Mouse (Mus musculus) heart, embryonic 12.5 days (tissue): ENCODE measurements around the gene Grap2. TPM values are rescaled to one million over a fixed set of nuclear protein-coding genes. Genes with fewer than 3 reads are reported as not detected.
A peak's percentile ranks its signal among the peaks of the same experiment; 100 is the strongest.
"Not testable (repeated sequence)": the region's sequence is repeated elsewhere in the genome, so short reads cannot be mapped to it uniquely, and the experiment has no call there.

Experiments
- ATAC-seq: fragments of 200-750 bp; cut with Nextera tagmentation; 2 replicates; pipeline ENCODE4 v1.8.0; 2017; ENCODE audit warnings: moderate TSS enrichment, moderate library complexity; ENCODE audit not compliant: insufficient number of reproducible peaks, low FRiP score
- H3K27ac ChIP-seq: fragments of 300-500 bp; sonication (generic); 2 replicates; pipeline ENCODE4 v1.5.1; 2016; ENCODE audit warnings: mild to moderate bottlenecking, moderate library complexity; ENCODE audit not compliant: poor library complexity, severe bottlenecking
- H3K27me3 ChIP-seq: fragments of 300-500 bp; sonication (generic); replicated peaks from 2 replicates; pipeline ENCODE4 v1.6.1; 2016; ENCODE audit warnings: mild to moderate bottlenecking, moderate library complexity
- H3K36me3 ChIP-seq: fragments of 300-500 bp; sonication (generic); 2 replicates; pipeline ENCODE4 v1.6.1; 2016; ENCODE audit warnings: mild to moderate bottlenecking, moderate library complexity
- H3K4me1 ChIP-seq: fragments of 300-500 bp; sonication (generic); replicated peaks from 2 replicates; pipeline ENCODE4 v1.6.1; 2016; ENCODE audit warnings: mild to moderate bottlenecking
- H3K4me2 ChIP-seq: fragments of 300-500 bp; sonication (generic); 2 replicates; pipeline ENCODE4 v1.6.1; 2016; ENCODE audit warnings: mild to moderate bottlenecking, moderate library complexity
- H3K4me3 ChIP-seq: fragments of 300-500 bp; sonication (generic); 2 replicates; pipeline ENCODE4 v1.5.1; 2016; ENCODE audit warnings: mild to moderate bottlenecking
- H3K9ac ChIP-seq: fragments of 300-500 bp; sonication (generic); 2 replicates; pipeline ENCODE4 v1.6.1; 2016; ENCODE audit warnings: mild to moderate bottlenecking, moderate library complexity
- H3K9me3 ChIP-seq: fragments of 300-500 bp; sonication (generic); replicated peaks from 2 replicates; pipeline ENCODE4 v1.6.1; 2016; ENCODE audit warnings: mild to moderate bottlenecking, moderate library complexity
- WGBS: fragments of 180-500 bp; shearing (Covaris S2); methylation state at CpG from one replicate; pipeline ENCODE4 v1.1.7; 2016; 5-methylcytosine and 5-hydroxymethylcytosine counted together
- polyA plus RNA-seq: library from polyadenylated mRNA; unstranded; fragments of >200 nt; fragmentation: Nextera tagmentation; extraction: Ambion mirVana; gene quantifications from 2 replicates; pipeline ENCODE4 v1.2.1, GENCODE M21; 2016

Gene Grap2
- polyA plus RNA-seq, 1 experiment from 2014 or later = 11.2 TPM

DNA sequence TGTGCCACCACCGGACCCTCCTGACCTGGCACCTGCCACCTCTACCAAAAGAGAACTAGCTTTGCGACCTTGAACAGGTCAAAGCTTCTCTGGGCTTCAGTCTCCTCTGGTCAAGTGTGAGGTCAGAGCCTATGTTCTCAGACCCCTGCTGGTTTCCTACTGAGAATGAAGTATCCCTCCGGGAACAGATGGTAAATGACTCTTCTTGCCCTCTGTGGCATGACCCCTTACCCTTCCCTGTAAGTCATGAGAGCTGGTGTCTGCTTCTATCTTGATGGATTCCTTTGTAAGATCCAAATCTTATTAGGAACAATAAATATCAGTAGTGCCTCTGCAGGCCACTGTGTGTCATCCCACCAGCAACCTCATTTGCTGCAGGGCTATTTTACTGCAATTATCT lies 6.7 kb downstream of the Grap2 start:
- 56% methylated on average over 3 of the region's 3 CpGs for WGBS
- no peak for ATAC-seq
- Histone ChIP-seq H3K27me3 (peaks cover 72% of the 10 kb centered on the region), H3K4me1 (0 out of 2 replicates have a peak, but pooled peaks cover 10% of the 10 kb centered on the region), H3K9ac (no peak overlapping the region), H3K9me3 (no peaks in the 10 kb centered on the region), H3K27ac (no peak overlapping the region), H3K4me2 (no peak overlapping the region), H3K36me3 (no peaks in the 10 kb centered on the region), H3K4me3 (no peak overlapping the region)

DNA sequence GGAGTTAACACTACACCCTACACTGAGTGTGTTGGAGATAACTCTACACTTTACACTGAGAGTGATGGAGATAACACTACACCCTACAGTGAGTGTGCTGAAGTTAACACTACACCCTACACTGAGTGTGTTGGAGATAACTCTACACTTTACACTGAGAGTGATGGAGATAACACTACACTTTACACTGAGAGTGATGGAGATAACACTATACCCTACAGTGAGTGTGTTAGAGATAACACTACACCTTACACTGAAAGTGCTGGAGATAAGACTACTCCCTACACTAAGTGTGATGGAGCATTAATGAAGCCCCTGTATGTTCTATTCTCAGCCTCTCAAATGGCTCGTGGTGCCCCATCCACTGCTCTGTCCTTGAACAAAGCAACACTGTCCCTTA lies 8.2 kb downstream of the Grap2 start:
- H3K27me3 ChIP-seq = peaks cover 76% of the 10 kb centered on the region
- H3K36me3 ChIP-seq, H3K4me2 ChIP-seq, ATAC-seq, H3K27ac ChIP-seq, H3K4me3 ChIP-seq, H3K9ac ChIP-seq, H3K9me3 ChIP-seq: not testable (repeated sequence)
- WGBS = 68% methylated on average over 1 of the region's 1 CpGs
- H3K4me1 ChIP-seq = 0 out of 2 replicates have a peak, but pooled peaks cover 10% of the 10 kb centered on the region

DNA sequence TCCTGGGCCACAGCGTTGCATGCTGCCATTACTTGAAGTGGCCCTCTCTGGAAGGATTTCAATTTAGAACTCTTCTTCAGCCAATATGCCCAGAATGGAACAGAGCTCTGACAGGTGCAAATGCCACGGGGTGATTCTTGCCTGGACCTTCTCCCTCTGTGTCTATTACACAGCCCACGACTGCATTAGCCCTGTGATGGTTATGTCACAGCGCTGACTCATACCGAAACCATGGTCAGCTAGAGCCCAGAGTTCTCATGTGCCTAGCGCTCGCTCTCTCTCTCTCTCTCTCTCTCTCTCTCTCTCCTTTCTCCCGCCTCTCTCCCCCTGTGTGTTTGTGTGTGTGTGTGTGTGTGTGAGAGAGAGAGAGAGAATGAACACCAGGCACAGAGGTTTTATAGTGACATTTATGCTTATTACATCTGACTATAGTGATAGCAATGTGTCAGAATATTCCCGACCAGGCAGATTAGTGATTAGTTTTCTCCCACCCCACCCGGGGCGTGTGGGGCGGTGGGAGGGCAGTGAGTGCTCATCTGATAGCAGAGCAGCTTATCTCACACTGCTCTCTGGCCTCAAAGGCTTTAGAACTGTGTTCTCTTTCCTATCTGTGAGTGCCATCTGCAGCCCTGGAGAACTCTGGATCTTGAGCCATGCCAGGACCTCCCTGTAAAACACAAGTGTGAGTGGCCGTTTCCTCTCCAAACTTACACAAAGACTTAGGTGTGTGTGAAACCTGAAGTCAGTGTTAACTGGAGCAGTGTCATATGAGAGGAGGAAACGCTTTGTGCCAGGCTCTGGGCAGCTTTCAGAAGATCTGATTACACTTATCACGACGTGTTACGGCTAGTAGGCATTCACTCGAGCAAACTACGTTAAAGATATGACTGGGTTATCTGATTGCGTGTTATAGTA lies 10.4 kb downstream of the Grap2 start:
- no peak overlapping the region for H3K4me3 ChIP-seq
- WGBS = 43% methylated on average over 20 of the region's 20 CpGs
- 0 out of 2 replicates have a peak, but pooled peaks cover 7% of the 10 kb centered on the region for H3K4me1 ChIP-seq
- H3K36me3 ChIP-seq = no peaks in the 10 kb centered on the region
- no peaks in the 10 kb centered on the region for H3K9me3 ChIP-seq
- no peak overlapping the region for H3K9ac ChIP-seq
- peak overlapping the region; percentile 1 for H3K4me2 ChIP-seq
- H3K27me3 ChIP-seq = peaks cover 63% of the 10 kb centered on the region
- peak; percentile 42; the same call in 1 of the 2 replicates for ATAC-seq
- H3K27ac ChIP-seq = no peak overlapping the region

DNA sequence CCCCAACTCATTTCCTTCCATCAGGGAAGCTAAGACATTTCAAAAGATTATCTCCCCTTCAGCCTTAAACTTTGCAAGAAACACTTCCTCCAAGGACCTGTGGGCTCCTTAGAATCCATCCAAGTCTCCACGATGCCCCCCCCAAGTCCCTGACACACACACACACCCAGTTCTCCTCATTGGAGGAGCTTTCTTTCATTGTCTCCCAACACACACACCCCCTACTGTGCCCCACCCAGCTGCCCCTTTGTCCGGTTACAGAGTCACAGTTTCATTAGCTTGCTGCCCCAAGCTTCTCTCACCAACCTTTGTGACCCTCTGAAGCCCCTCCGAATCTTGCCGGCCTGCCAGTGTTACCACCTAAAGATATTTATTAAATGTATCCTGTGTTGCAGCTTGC lies 13.9 kb downstream of the Grap2 start:
- H3K27me3 ChIP-seq = peaks cover 40% of the 10 kb centered on the region
- no peaks in the 10 kb centered on the region for H3K36me3 ChIP-seq
- no peaks in the 10 kb centered on the region for H3K9me3 ChIP-seq
- 0 out of 2 replicates have a peak, but pooled peaks cover 7% of the 10 kb centered on the region for H3K4me1 ChIP-seq
- WGBS = 51% methylated on average over 4 of the region's 4 CpGs
- H3K4me3 ChIP-seq = no peak overlapping the region
- no peak overlapping the region for H3K4me2 ChIP-seq
- no peak for ATAC-seq
- H3K27ac ChIP-seq = no peak overlapping the region
- H3K9ac ChIP-seq = no peak overlapping the region

DNA sequence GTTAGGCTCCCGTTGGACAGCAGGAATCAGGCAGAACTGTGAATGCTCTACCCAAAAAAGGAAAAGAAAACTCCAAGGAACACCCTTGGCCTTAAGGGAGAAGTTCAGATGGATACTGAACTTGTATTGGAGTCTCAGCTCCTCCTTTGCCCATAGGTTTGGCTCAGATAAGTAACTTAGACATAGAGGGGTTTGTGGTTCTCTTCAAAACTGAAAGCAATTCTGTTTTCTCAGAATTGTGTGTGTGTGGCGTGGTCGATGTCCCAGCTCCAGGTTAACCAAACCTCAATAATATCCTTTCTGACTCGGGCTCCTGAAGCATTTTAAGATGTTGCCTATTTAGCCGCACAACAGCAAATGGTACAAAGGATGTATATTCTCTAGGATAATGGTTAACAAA lies 18.2 kb downstream of the Grap2 start:
- no peak overlapping the region for H3K4me3 ChIP-seq
- WGBS = 83% methylated on average over 5 of the region's 5 CpGs
- H3K9me3 ChIP-seq = no peaks in the 10 kb centered on the region
- peaks cover 10% of the 10 kb centered on the region for H3K27me3 ChIP-seq
- no peak overlapping the region for H3K27ac ChIP-seq
- ATAC-seq = no peak
- H3K36me3 ChIP-seq = no peaks in the 10 kb centered on the region
- no peak overlapping the region for H3K9ac ChIP-seq
- peaks cover 6% of the 10 kb centered on the region for H3K4me1 ChIP-seq
- no peak overlapping the region for H3K4me2 ChIP-seq

DNA sequence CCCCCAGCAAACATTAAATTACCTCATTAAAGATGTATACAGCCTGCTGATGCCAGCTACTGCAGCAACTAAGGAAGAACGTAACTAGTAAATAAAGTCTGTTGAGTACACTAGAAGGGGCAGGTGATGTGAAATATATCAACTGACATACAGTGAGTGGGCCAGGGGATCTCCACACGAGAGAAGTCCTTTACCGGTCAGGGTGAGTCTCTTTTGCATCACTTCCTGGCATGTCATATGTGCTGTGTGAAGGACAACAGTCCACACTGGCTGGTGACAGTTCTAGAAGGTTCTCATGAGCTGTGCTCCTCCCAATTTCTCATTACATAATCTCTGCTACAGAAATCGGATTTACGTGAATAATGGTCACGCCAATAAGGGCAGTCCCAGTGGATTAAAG lies 20.3 kb downstream of the Grap2 start:
- Histone ChIP-seq H3K4me2 (no peak overlapping the region), H3K9me3 (no peaks in the 10 kb centered on the region), H3K36me3 (no peaks in the 10 kb centered on the region), H3K27me3 (peaks cover 3% of the 10 kb centered on the region), H3K4me1 (peaks cover 6% of the 10 kb centered on the region), H3K27ac (no peak overlapping the region), H3K9ac (no peak overlapping the region), H3K4me3 (no peak overlapping the region)
- ATAC-seq = no peak
- 79% methylated on average over 6 of the region's 6 CpGs for WGBS

DNA sequence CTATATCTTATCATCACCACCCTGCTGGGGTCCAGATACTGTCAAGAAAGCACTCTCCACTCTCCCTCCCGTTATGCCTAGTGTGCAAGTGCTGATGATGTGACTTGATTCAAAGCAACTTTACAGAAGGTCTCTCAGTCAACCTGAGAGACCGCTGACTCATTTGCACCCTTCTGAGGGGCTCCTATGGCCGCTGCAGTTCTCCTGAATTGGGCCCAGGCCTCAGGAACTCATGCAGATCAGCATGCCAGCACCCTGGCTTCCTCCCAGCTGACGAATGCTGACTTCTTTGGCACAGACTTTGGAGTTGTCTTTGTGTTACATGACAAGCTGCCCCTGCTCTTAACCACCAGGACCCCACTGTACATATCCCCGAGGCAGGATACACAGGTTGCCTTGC lies 21.5 kb downstream of the Grap2 start:
- no peaks in the 10 kb centered on the region for H3K9me3 ChIP-seq
- H3K4me3 ChIP-seq = no peak overlapping the region
- H3K9ac ChIP-seq = no peak overlapping the region
- H3K27ac ChIP-seq = no peak overlapping the region
- WGBS = 39% methylated on average over 5 of the region's 5 CpGs
- peaks cover 3% of the 10 kb centered on the region for H3K27me3 ChIP-seq
- peaks cover 10% of the 10 kb centered on the region for H3K4me1 ChIP-seq
- H3K36me3 ChIP-seq = no peaks in the 10 kb centered on the region
- no peak for ATAC-seq
- H3K4me2 ChIP-seq = no peak overlapping the region

DNA sequence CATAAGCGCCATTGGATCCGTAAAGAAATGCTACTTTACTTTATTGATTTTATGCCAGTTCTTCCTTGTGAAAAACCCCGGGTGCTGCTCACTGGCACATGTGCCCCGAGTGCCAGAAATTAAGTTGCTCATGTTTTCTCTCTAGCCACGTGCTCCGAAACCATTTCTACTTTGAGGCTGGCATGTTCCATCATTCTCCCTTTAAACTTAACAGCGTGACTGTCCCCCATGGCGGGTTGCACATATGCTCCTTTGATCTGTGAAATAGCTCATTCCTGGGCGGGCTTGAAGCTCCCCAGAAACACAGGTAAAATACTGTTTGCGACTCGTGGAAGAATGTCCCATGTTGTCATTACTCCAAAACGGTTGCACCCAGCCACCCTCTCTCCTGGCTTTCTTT lies 26.4 kb downstream of the Grap2 start:
- Histone ChIP-seq H3K9me3 (no peaks in the 10 kb centered on the region), H3K27ac (no peak overlapping the region), H3K9ac (no peak overlapping the region), H3K4me3 (no peak overlapping the region), H3K4me1 (peaks cover 25% of the 10 kb centered on the region), H3K4me2 (peak overlapping the region; percentile 53), H3K27me3 (no peaks in the 10 kb centered on the region), H3K36me3 (no peaks in the 10 kb centered on the region)
- WGBS = 72% methylated on average over 12 of the region's 12 CpGs
- ATAC-seq = no peak

DNA sequence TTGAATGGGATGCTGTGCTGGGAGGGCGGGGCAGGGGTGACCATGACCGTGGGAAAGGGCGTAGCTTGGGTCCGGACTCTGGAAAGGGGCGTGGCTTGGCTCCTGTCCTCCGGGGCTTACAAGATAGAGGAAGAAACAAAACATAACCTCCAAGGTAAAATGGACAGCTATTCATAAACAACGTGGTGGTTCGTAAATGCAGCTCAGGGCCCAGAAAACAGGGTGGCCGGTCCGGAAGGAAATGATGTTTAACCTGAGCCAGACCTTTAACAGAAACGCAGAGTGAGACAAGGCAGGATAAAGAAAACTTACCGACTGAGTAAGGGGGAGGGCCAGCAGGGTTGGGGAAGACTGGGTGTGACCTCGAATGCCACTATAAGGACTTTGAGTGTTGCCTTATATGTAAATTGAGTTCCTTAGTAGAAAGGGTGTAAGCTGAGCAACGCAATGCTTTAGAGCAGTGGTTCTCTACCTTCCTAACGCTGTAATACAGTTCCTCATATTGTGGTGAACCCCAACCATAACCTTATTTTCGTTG lies 26.9 kb downstream of the Grap2 start:
- Histone ChIP-seq H3K4me1 (peaks cover 21% of the 10 kb centered on the region), H3K4me2 (peak overlapping the region; percentile 53), H3K27me3 (no peaks in the 10 kb centered on the region), H3K4me3 (peak overlapping the region; percentile 17), H3K9me3 (no peaks in the 10 kb centered on the region), H3K27ac (no peak overlapping the region), H3K36me3 (no peaks in the 10 kb centered on the region), H3K9ac (peak overlapping the region; percentile 28; the same call in 1 of the 2 replicates)
- ATAC-seq = peak; percentile 95
- 32% methylated on average over 16 of the region's 16 CpGs for WGBS

DNA sequence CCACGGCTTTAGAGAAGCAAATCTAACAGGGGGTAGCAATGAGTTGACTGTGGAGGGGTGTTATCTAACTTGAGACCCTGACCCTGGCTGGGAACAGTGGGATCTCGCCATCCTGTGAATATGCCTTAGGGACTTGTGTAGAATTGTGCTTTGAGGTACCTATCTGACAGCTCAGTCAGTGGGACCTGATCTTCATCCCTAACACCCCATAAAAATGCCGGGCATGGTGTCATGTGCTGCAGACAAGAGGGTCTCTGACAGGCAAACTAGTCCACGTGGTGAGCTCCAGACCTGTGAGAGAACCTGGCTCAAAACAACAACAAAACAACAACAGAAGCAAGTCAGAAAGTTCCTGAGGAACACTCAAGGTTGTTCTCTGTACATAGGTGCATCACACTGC lies 27.4 kb downstream of the Grap2 start:
- no peaks in the 10 kb centered on the region for H3K9me3 ChIP-seq

DNA sequence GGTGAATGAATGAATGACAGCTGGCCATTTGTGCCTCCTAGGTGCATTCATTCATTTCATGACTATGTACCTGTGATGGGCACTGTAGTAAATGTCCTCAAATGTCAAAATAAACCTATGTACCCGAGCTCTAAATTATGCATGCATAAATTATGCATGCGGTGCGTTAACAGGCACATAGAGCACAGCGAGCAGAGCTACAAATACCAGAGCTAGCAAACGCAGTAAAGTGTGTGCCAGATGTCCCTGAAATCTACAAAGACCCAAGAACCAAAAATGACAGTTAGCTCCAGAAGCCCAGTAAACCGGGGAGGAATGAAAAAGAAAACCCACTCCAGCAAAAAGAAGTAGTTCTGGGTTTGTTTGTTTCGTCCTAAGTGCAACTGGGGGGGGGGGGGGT lies 29.1 kb downstream of the Grap2 start:
- no peak overlapping the region for H3K9ac ChIP-seq
- ATAC-seq = no peak
- no peaks in the 10 kb centered on the region for H3K36me3 ChIP-seq
- H3K4me3 ChIP-seq = no peak overlapping the region
- H3K27me3 ChIP-seq = no peaks in the 10 kb centered on the region
- 64% methylated on average over 7 of the region's 7 CpGs for WGBS
- no peaks in the 10 kb centered on the region for H3K9me3 ChIP-seq
- H3K4me2 ChIP-seq = no peak overlapping the region
- H3K4me1 ChIP-seq = peaks cover 21% of the 10 kb centered on the region
- H3K27ac ChIP-seq = no peak overlapping the region

More for the DNA sequence above, 27.4 kb downstream of the Grap2 start:
- no peaks in the 10 kb centered on the region for H3K36me3 ChIP-seq
- no peak overlapping the region for H3K4me2 ChIP-seq
- peaks cover 21% of the 10 kb centered on the region for H3K4me1 ChIP-seq
- no peaks in the 10 kb centered on the region for H3K27me3 ChIP-seq
- 53% methylated on average over 4 of the region's 4 CpGs for WGBS
- ATAC-seq = no peak
- no peak overlapping the region for H3K4me3 ChIP-seq
- no peak overlapping the region for H3K9ac ChIP-seq
- no peak overlapping the region for H3K27ac ChIP-seq
